Mouse (Mus musculus) midbrain, embryonic 12.5 days (tissue): Measurements from ENCODE around the gene Olfr1338. TPM values are rescaled to one million over a fixed set of nuclear protein-coding genes. Genes with fewer than 3 reads are reported as not detected.
A peak's percentile ranks its signal among the peaks of the same experiment; 100 is the strongest.
"Not testable (repeated sequence)": the region's sequence is repeated elsewhere in the genome, so short reads cannot be mapped to it uniquely, and the experiment has no call there.

ENCODE experiments used
- ATAC-seq: fragments of 200-750 bp; cut with Nextera tagmentation; 2 replicates; pipeline ENCODE4 v1.8.0; 2017; ENCODE audit warnings: low read depth, moderate TSS enrichment, moderate library complexity; ENCODE audit not compliant: low FRiP score
- H3K27ac ChIP-seq: fragments of 300-500 bp; sonication (generic); replicated peaks from 2 replicates; pipeline ENCODE4 v1.5.1; 2016; ENCODE audit warnings: mild to moderate bottlenecking
- H3K27me3 ChIP-seq: fragments of 300-500 bp; sonication (generic); 2 replicates; pipeline ENCODE4 v1.6.1; 2016; ENCODE audit warnings: mild to moderate bottlenecking
- H3K36me3 ChIP-seq: fragments of 300-500 bp; sonication (generic); 2 replicates; pipeline ENCODE4 v1.6.1; 2016
- H3K4me1 ChIP-seq: fragments of 300-500 bp; sonication (generic); 2 replicates; pipeline ENCODE4 v1.6.1; 2016
- H3K4me2 ChIP-seq: fragments of 300-500 bp; sonication (generic); replicated peaks from 2 replicates; pipeline ENCODE4 v1.6.1; 2016; ENCODE audit warnings: mild to moderate bottlenecking, moderate library complexity
- H3K4me3 ChIP-seq: fragments of 300-500 bp; sonication (generic); 2 replicates; pipeline ENCODE4 v1.5.1; 2016; ENCODE audit warnings: mild to moderate bottlenecking
- H3K9ac ChIP-seq: fragments of 300-500 bp; sonication (generic); replicated peaks from 2 replicates; pipeline ENCODE4 v1.6.1; 2016; ENCODE audit warnings: mild to moderate bottlenecking, moderate library complexity
- H3K9me3 ChIP-seq: fragments of 300-500 bp; sonication (generic); 2 replicates; pipeline ENCODE4 v1.6.1; 2016; ENCODE audit warnings: mild to moderate bottlenecking
- WGBS: fragments of 180-500 bp; shearing (Covaris S2); methylation state at CpG from one replicate; pipeline ENCODE4 v1.1.7; 2016; 5-methylcytosine and 5-hydroxymethylcytosine counted together
- polyA plus RNA-seq: library from polyadenylated mRNA; unstranded; fragments of >200 nt; fragmentation: Nextera tagmentation; extraction: Ambion mirVana; gene quantifications from 2 replicates; pipeline ENCODE4 v1.2.1, GENCODE M21; 2016

Olfr1338 gene
- polyA plus RNA-seq, result not detected in 2 replicates

GRCm38 (mm10) chr4:118758637-118759036, at the start of gene Olfr1338:
TSS of gene Olfr1338 (minus strand) at chr4:118758737.
- Histone ChIP-seq H3K4me1 (no peaks in the 10 kb centered on the region), H3K27ac (no peak within 1 kb of the TSS), H3K9ac (no peak within 1 kb of the TSS), H3K4me2 (no peak within 1 kb of the TSS), H3K4me3 (no peak within 1 kb of the TSS), H3K27me3 (no peaks in the 10 kb centered on the region), H3K36me3 (no peaks in the 10 kb centered on the region), H3K9me3 (no peaks in the 10 kb centered on the region)
- WGBS, result 97% methylated on average over 1 of the region's 1 CpGs
- ATAC-seq, result no peak

- H3K27ac ChIP-seq, H3K36me3 ChIP-seq, H3K4me1 ChIP-seq, H3K4me2 ChIP-seq, ATAC-seq, H3K9me3 ChIP-seq, H3K27me3 ChIP-seq, H3K9ac ChIP-seq, H3K4me3 ChIP-seq: not testable (repeated sequence)
Observed at GRCm38 (mm10) chr4:118792796-118793195, 34.3 kb upstream of the Olfr1338 start.

GRCm38 (mm10) chr4:118782486-118782885, 23.9 kb upstream of the Olfr1338 start, which contains the start of gene Olfr1337:
TSS of gene Olfr1337 (minus strand) at chr4:118782586.
- no peaks in the 10 kb centered on the region for H3K9me3 ChIP-seq
- H3K4me1 ChIP-seq, result no peaks in the 10 kb centered on the region
- ATAC-seq, result no peak
- H3K4me3 ChIP-seq, result no peak within 1 kb of the TSS
- no peaks in the 10 kb centered on the region for H3K27me3 ChIP-seq
- H3K4me2 ChIP-seq, result no peak within 1 kb of the TSS
- H3K27ac ChIP-seq, result no peak within 1 kb of the TSS
- no peak within 1 kb of the TSS for H3K9ac ChIP-seq
- H3K36me3 ChIP-seq, result no peaks in the 10 kb centered on the region
- WGBS, result 76% methylated on average over 2 of the region's 2 CpGs

GRCm38 (mm10) chr4:118741881-118742280, 16.7 kb downstream of the Olfr1338 start:
- peaks cover 8% of the 10 kb centered on the region; the same call in 1 of the 2 replicates for H3K4me1 ChIP-seq
- H3K9me3 ChIP-seq, result peaks cover 8% of the 10 kb centered on the region; the same call in 1 of the 2 replicates
- H3K36me3 ChIP-seq, result no peaks in the 10 kb centered on the region
- H3K27ac ChIP-seq, result no peak overlapping the region
- no peak overlapping the region for H3K9ac ChIP-seq
- peak overlapping the region; percentile 21 for H3K4me2 ChIP-seq
- 3% methylated on average over 16 of the region's 16 CpGs for WGBS
- H3K4me3 ChIP-seq, result no peak overlapping the region
- peaks cover 26% of the 10 kb centered on the region for H3K27me3 ChIP-seq
- ATAC-seq, result no peak

GRCm38 (mm10) chr4:118740988-118741698, 17.4 kb downstream of the Olfr1338 start:
- Histone ChIP-seq H3K27me3 (peaks cover 26% of the 10 kb centered on the region), H3K4me1 (peaks cover 8% of the 10 kb centered on the region; the same call in 1 of the 2 replicates), H3K4me2 (peak overlapping the region; percentile 21), H3K9ac (no peak overlapping the region), H3K36me3 (no peaks in the 10 kb centered on the region), H3K9me3 (peaks cover under 1% of the 10 kb centered on the region; the same call in 1 of the 2 replicates), H3K27ac (no peak overlapping the region), H3K4me3 (no peak overlapping the region)
- no peak for ATAC-seq
- WGBS, result 5% methylated on average over 11 of the region's 11 CpGs

GRCm38 (mm10) chr4:118739574-118739973, 19.0 kb downstream of the Olfr1338 start:
- H3K4me1 ChIP-seq, result peaks cover 8% of the 10 kb centered on the region; the same call in 1 of the 2 replicates
- no peak overlapping the region for H3K27ac ChIP-seq
- no peaks in the 10 kb centered on the region for H3K36me3 ChIP-seq
- no peak overlapping the region for H3K9ac ChIP-seq
- H3K9me3 ChIP-seq, result no peaks in the 10 kb centered on the region
- H3K27me3 ChIP-seq, result peaks cover 26% of the 10 kb centered on the region
- ATAC-seq, result no peak
- H3K4me3 ChIP-seq, result no peak overlapping the region
- no peak overlapping the region for H3K4me2 ChIP-seq
- 72% methylated on average over 3 of the region's 3 CpGs for WGBS

GRCm38 (mm10) chr4:118731875-118732274, 26.7 kb downstream of the Olfr1338 start, which contains the start of gene Olfr1339:
TSS of gene Olfr1339 (plus strand) at chr4:118732175.
- Histone ChIP-seq H3K9me3 (no peaks in the 10 kb centered on the region), H3K4me3 (no peak within 1 kb of the TSS), H3K4me2 (no peak within 1 kb of the TSS), H3K36me3 (no peaks in the 10 kb centered on the region), H3K27me3 (no peaks in the 10 kb centered on the region), H3K9ac (no peak within 1 kb of the TSS), H3K4me1 (no peaks in the 10 kb centered on the region), H3K27ac (no peak within 1 kb of the TSS)
- 93% methylated on average over 1 of the region's 1 CpGs for WGBS
- ATAC-seq, result no peak

GRCm38 (mm10) chr4:118721742-118722483, 36.6 kb downstream of the Olfr1338 start:
- H3K4me2 ChIP-seq, result no peak overlapping the region
- no peaks in the 10 kb centered on the region for H3K27me3 ChIP-seq
- H3K36me3 ChIP-seq, result no peaks in the 10 kb centered on the region
- no peaks in the 10 kb centered on the region for H3K4me1 ChIP-seq
- H3K9me3 ChIP-seq, result no peaks in the 10 kb centered on the region
- no peak overlapping the region for H3K27ac ChIP-seq
- H3K4me3 ChIP-seq, result no peak overlapping the region
- 55% methylated on average over 10 of the region's 10 CpGs for WGBS
- no peak for ATAC-seq
- no peak overlapping the region for H3K9ac ChIP-seq

- H3K9me3 ChIP-seq, result no peaks in the 10 kb centered on the region
- H3K4me2 ChIP-seq, result no peak within 1 kb of the TSS
- H3K36me3 ChIP-seq, result no peaks in the 10 kb centered on the region
- no peak for ATAC-seq
- no peak within 1 kb of the TSS for H3K4me3 ChIP-seq
- H3K9ac ChIP-seq, result no peak within 1 kb of the TSS
- no peaks in the 10 kb centered on the region for H3K4me1 ChIP-seq
- no peaks in the 10 kb centered on the region for H3K27me3 ChIP-seq
- H3K27ac ChIP-seq, result no peak within 1 kb of the TSS
Observed at GRCm38 (mm10) chr4:118719838-118720237, 38.7 kb downstream of the Olfr1338 start, which contains the start of gene Olfr1340. TSS of gene Olfr1340 (plus strand) at chr4:118720138.

- Histone ChIP-seq H3K4me2 (no peak overlapping the region), H3K9me3 (no peaks in the 10 kb centered on the region), H3K4me1 (no peaks in the 10 kb centered on the region), H3K36me3 (no peaks in the 10 kb centered on the region), H3K4me3 (no peak overlapping the region), H3K27me3 (no peaks in the 10 kb centered on the region), H3K9ac (no peak overlapping the region), H3K27ac (no peak overlapping the region)
- ATAC-seq, result no peak
- WGBS, result 17% methylated on average over 1 of the region's 1 CpGs
Observed at GRCm38 (mm10) chr4:118711656-118712055, 46.9 kb downstream of the Olfr1338 start.

- Histone ChIP-seq H3K4me2 (no peak overlapping the region), H3K4me1 (no peaks in the 10 kb centered on the region), H3K27ac (no peak overlapping the region), H3K4me3 (no peak overlapping the region), H3K9me3 (no peaks in the 10 kb centered on the region), H3K36me3 (no peaks in the 10 kb centered on the region), H3K9ac (no peak overlapping the region), H3K27me3 (no peaks in the 10 kb centered on the region)
- WGBS, result 83% methylated on average over 5 of the region's 5 CpGs
- no peak for ATAC-seq
Observed at GRCm38 (mm10) chr4:118708086-118708485, 50.5 kb downstream of the Olfr1338 start.

- H3K9ac ChIP-seq, result no peak within 1 kb of the TSS
- H3K27me3 ChIP-seq, result no peaks in the 10 kb centered on the region
- H3K4me1 ChIP-seq, result no peaks in the 10 kb centered on the region
- no peak within 1 kb of the TSS for H3K4me2 ChIP-seq
- WGBS, result 82% methylated on average over 3 of the region's 3 CpGs
- H3K36me3 ChIP-seq, result no peaks in the 10 kb centered on the region
- H3K4me3 ChIP-seq, result no peak within 1 kb of the TSS
- H3K9me3 ChIP-seq, result no peaks in the 10 kb centered on the region
- no peak within 1 kb of the TSS for H3K27ac ChIP-seq
- no peak for ATAC-seq
Observed at GRCm38 (mm10) chr4:118703223-118703622, 55.3 kb downstream of the Olfr1338 start, which contains the start of gene Olfr1341. TSS of gene Olfr1341 (plus strand) at chr4:118703523.
